Mouse (Mus musculus) G1E-ER4 (cell line): ENCODE data around the gene Zc3h14. TPM values are rescaled to one million over a fixed set of nuclear protein-coding genes. Genes with fewer than 3 reads are reported as not detected.

Experiments used
- GATA1 ChIP-seq: IDR thresholded peaks from one replicate; pipeline ENCODE4 v1.8.0; 2012; ENCODE audit warnings: low read length, inconsistent platforms
- polyA plus RNA-seq: library from polyadenylated mRNA; stranded (reverse); fragments of >175 nt; gene quantifications from 2 replicates; pipeline ENCODE4 v1.2.3, GENCODE M21; 2012

The Zc3h14 gene
- 10.8 and 18.8 TPM in 2 replicates for polyA plus RNA-seq

- TF ChIP-seq GATA1, result no peak
Measured at GRCm38 (mm10) chr12:98746746-98747379, at the start of gene Zc3h14. Gene Zc3h14, plus strand, starts transcription at chr12:98746964.

GRCm38 (mm10) chr12:98697202-98697601, 49.6 kb upstream of the Zc3h14 start:
- TF ChIP-seq GATA1, result no peak

GRCm38 (mm10) chr12:98701564-98701963, 45.2 kb upstream of the Zc3h14 start:
- no peak for TF ChIP-seq GATA1

GRCm38 (mm10) chr12:98703554-98703953, 43.2 kb upstream of the Zc3h14 start:
- TF ChIP-seq GATA1, result no peak

- no peak for TF ChIP-seq GATA1
Measured at GRCm38 (mm10) chr12:98703961-98704360, 42.8 kb upstream of the Zc3h14 start.

GRCm38 (mm10) chr12:98712819-98713218, 33.9 kb upstream of the Zc3h14 start:
- no peak for TF ChIP-seq GATA1

- TF ChIP-seq GATA1, result no peak
Measured at GRCm38 (mm10) chr12:98713621-98714103, 33.1 kb upstream of the Zc3h14 start.

GRCm38 (mm10) chr12:98714757-98715156, 32.0 kb upstream of the Zc3h14 start:
- no peak for TF ChIP-seq GATA1

GRCm38 (mm10) chr12:98716142-98716541, 30.6 kb upstream of the Zc3h14 start:
- TF ChIP-seq GATA1, result no peak

- TF ChIP-seq GATA1, result no peak
Measured at GRCm38 (mm10) chr12:98720628-98721027, 26.1 kb upstream of the Zc3h14 start.

GRCm38 (mm10) chr12:98721030-98721429, 25.7 kb upstream of the Zc3h14 start:
- no peak for TF ChIP-seq GATA1

GRCm38 (mm10) chr12:98724224-98724623, 22.5 kb upstream of the Zc3h14 start:
- TF ChIP-seq GATA1, result no peak

GRCm38 (mm10) chr12:98724976-98725375, 21.8 kb upstream of the Zc3h14 start:
- TF ChIP-seq GATA1, result no peak

GRCm38 (mm10) chr12:98726078-98726477, 20.7 kb upstream of the Zc3h14 start:
- TF ChIP-seq GATA1, result no peak

GRCm38 (mm10) chr12:98727186-98727585, 19.6 kb upstream of the Zc3h14 start:
- TF ChIP-seq GATA1, result no peak

- no peak for TF ChIP-seq GATA1
Measured at GRCm38 (mm10) chr12:98730682-98731081, 16.1 kb upstream of the Zc3h14 start.

GRCm38 (mm10) chr12:98733165-98733564, 13.6 kb upstream of the Zc3h14 start:
- no peak for TF ChIP-seq GATA1
